Mouse (Mus musculus): ENCODE measurements around the gene Evi5l. TPM values are rescaled to one million over a fixed set of nuclear protein-coding genes. Genes with fewer than 3 reads are reported as not detected.

Evi5l gene
- 6.6 and 8.3 TPM in 2 replicates for polyA plus RNA-seq (2015; fragmentation: Nextera tagmentation; extraction: Ambion mirVana)

DNA sequence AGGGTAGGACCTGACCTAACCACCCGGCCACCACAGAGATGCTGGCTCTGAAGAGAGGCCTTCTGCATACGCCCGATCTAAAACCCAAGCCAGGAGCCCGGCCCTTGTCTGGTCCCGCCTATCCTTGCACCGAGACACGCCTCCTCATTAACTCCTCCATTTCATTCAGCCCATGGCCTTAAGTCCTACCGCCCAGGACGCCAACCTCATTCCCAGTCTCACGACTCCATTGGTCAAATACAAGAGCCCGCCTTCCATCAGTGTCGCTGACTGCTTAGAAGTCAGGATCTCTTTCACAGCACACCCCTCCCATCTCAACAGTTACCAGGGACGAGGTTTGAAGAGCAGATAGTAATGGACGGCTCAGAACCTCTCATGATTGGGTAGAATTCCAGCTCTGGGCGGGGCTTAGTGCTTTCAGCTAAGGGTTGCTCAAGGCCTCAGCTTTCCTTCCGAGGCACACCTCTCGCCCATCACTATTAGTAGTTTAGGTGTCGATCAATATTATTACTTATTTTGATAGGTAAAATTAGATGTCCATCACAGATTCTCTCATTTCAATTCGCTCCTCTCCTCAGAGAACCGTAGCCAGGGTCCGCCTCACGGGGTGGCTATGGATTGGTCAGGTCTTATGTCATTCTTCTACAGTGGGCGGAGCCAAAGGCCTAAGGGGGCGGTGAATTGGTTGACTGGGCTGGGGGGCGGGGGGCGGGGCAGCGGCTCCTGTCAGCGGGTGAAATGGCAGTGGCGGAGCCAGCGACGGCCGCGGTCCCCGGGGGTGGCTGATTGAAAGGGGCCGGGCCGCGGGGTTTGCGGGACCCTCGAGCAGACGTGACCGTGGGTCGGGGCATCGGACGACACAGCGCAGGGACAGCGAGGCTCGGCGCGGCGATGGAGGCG is at the start of gene Evi5l:
Evi5l (plus strand) TSS at position 716 of the 900 bp plus-strand sequence.
- peak; percentile 99 for ATAC-seq
- TF ChIP-seq CTCF (IDR thresholded peaks at IDR 0.05; ENCODE audit: low read depth): no peak
- H3K27me3 ChIP-seq (replicated peaks; ENCODE audit: control insufficient read depth, insufficient read depth, low read length): no peaks in the 10 kb centered on the region
- peak within 1 kb of the TSS; percentile 82 for H3K4me3 ChIP-seq (ENCODE audit: low read depth, low read length)
- under 1% methylated on average over 51 of the region's 51 CpGs for WGBS
- peak within 1 kb of the TSS; percentile 89 for H3K4me2 ChIP-seq (replicated peaks; ENCODE audit: low read depth)
- H3K9ac ChIP-seq (ENCODE audit: low read depth, low read length): peak within 1 kb of the TSS; percentile 69
- H3K27ac ChIP-seq (ENCODE audit: low read depth, low read length): no peak within 1 kb of the TSS
- H3K9me3 ChIP-seq (ENCODE audit: control insufficient read depth): no peaks in the 10 kb centered on the region
- H3K36me3 ChIP-seq (ENCODE audit: control insufficient read depth, insufficient read depth): no peaks in the 10 kb centered on the region
- no peaks in the 10 kb centered on the region for H3K4me1 ChIP-seq (replicated peaks; ENCODE audit: control insufficient read depth, insufficient read depth, low read length)

DNA sequence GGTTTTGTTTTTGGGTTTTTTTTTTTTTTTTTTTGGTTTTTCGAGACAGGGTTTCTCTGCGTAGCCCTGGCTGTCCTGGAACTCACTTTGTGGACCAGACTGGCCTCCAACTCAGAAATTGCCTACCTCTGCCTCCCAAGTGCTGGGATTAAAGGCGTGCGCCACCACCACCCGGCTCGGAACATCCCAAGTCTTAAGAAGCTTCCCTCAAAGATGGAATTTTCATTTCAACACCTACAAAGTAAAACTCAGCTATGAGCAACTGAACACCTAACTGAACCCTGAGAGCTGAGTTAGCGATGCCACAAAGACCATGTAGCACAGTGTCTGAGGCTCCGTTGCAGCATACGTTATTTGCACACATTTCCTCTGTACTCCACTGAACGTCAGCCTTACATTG is 32.6 kb upstream of the Evi5l start, which contains the start of gene Cd209g:
Cd209g (plus strand) TSS at position 301 of the 400 bp plus-strand sequence.
- no peaks in the 10 kb centered on the region; the same call in 1 of the 2 replicates for H3K27me3 ChIP-seq (replicated peaks; ENCODE audit: control insufficient read depth, insufficient read depth, low read length)
- no peak within 1 kb of the TSS for H3K4me3 ChIP-seq (ENCODE audit: low read depth, low read length)
- no peaks in the 10 kb centered on the region for H3K4me1 ChIP-seq (replicated peaks; ENCODE audit: control insufficient read depth, insufficient read depth, low read length)
- no peaks in the 10 kb centered on the region for H3K9me3 ChIP-seq (ENCODE audit: control insufficient read depth)
- H3K36me3 ChIP-seq (ENCODE audit: control insufficient read depth, insufficient read depth): no peaks in the 10 kb centered on the region
- ATAC-seq: no peak
- no peak within 1 kb of the TSS for H3K27ac ChIP-seq (ENCODE audit: low read depth, low read length)
- TF ChIP-seq CTCF (IDR thresholded peaks at IDR 0.05; ENCODE audit: low read depth): no peak
- H3K9ac ChIP-seq (ENCODE audit: low read depth, low read length): no peak within 1 kb of the TSS
- 90% methylated on average over 10 of the region's 10 CpGs for WGBS
- H3K4me2 ChIP-seq (replicated peaks; ENCODE audit: low read depth): no peak within 1 kb of the TSS

DNA sequence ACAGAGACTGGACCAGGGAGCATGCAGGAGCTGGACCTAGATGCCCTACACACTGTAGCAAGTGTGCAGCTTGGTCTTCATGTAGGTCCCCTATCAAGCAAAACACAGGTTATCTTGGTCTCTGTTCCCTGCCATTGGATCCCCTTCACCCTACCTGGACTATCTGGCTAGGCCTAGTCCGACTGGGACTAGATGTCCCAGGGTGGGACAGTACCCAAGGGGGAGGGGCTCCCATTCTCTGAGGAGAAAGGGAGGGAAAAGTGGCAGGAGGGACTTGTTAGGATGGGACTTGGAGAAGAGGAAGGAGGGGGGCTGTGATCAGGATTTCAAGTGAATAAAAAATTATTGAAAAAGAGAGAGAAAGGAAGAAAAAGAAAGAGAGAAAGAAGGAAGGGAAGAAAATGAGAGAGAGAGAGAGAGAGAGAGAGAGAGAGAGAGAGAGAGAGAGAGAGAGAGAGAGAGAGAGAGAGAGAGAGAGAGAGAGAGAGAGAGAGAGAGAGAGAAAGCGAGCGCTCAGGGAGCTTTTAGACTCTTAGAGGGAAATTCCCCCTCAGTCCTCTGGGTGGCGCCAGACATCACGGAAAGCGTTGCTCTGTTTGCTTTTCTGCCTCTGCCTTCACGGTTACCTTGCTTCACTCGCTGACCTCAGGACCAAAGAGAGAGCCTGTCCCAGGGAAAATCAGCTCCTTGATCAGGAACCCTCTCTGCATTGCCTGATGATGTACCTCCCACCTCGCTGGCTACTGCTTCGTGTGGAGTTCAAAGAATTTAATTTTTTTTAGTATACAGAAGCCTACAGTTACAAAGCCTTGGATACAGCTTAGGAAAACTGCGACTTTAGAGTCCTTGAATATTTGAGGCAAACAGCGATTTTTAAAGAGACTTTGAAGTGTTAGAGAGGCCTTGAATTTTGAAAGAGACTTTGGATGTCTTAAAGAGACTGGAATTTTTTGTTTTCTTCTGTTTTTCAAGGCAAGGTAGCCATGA is 26.4 kb upstream of the Evi5l start:
- 13% methylated on average over 12 of the region's 12 CpGs for WGBS
- no peak overlapping the region for H3K4me2 ChIP-seq (replicated peaks; ENCODE audit: low read depth)
- no peaks in the 10 kb centered on the region for H3K9me3 ChIP-seq (ENCODE audit: control insufficient read depth)
- H3K9ac ChIP-seq (ENCODE audit: low read depth, low read length): no peak overlapping the region
- no peak overlapping the region for H3K27ac ChIP-seq (ENCODE audit: low read depth, low read length)
- peak; percentile 88 for TF ChIP-seq CTCF (IDR thresholded peaks at IDR 0.05; ENCODE audit: low read depth)
- no peaks in the 10 kb centered on the region for H3K4me1 ChIP-seq (replicated peaks; ENCODE audit: control insufficient read depth, insufficient read depth, low read length)
- H3K4me3 ChIP-seq (ENCODE audit: low read depth, low read length): no peak overlapping the region
- ATAC-seq: peak; percentile 56; the same call in 1 of the 2 replicates
- H3K36me3 ChIP-seq (ENCODE audit: control insufficient read depth, insufficient read depth): no peaks in the 10 kb centered on the region
- H3K27me3 ChIP-seq (replicated peaks; ENCODE audit: control insufficient read depth, insufficient read depth, low read length): no peaks in the 10 kb centered on the region; the same call in 1 of the 2 replicates

DNA sequence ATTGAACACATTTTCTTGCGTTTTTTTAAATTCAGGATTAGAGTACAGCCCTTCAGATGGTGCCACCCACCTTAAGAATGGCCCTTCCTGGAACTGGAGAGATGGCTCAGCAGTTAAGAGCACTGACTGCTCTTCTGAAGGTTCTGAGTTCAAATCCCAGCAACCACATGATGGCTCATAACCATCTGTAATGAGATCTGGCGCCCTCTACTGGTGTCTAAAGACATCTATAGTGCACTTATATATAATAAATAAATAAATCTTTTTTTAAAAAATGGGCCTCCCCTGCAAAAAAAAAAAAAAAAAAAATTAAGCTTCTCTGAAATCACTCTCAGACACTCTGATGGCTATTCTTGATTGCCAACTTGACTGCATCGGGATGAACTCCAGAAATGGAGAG is 24.6 kb upstream of the Evi5l start:
- no peaks in the 10 kb centered on the region for H3K36me3 ChIP-seq (ENCODE audit: control insufficient read depth, insufficient read depth)
- no peak overlapping the region for H3K4me2 ChIP-seq (replicated peaks; ENCODE audit: low read depth)
- ATAC-seq: no peak
- no peaks in the 10 kb centered on the region for H3K4me1 ChIP-seq (replicated peaks; ENCODE audit: control insufficient read depth, insufficient read depth, low read length)
- no peaks in the 10 kb centered on the region for H3K9me3 ChIP-seq (ENCODE audit: control insufficient read depth)
- 61% methylated on average over 3 of the region's 3 CpGs for WGBS
- H3K9ac ChIP-seq (ENCODE audit: low read depth, low read length): no peak overlapping the region
- no peak overlapping the region for H3K27ac ChIP-seq (ENCODE audit: low read depth, low read length)
- TF ChIP-seq CTCF (IDR thresholded peaks at IDR 0.05; ENCODE audit: low read depth): peak; percentile 40
- H3K4me3 ChIP-seq (ENCODE audit: low read depth, low read length): no peak overlapping the region
- H3K27me3 ChIP-seq (replicated peaks; ENCODE audit: control insufficient read depth, insufficient read depth, low read length): no peaks in the 10 kb centered on the region; the same call in 1 of the 2 replicates

DNA sequence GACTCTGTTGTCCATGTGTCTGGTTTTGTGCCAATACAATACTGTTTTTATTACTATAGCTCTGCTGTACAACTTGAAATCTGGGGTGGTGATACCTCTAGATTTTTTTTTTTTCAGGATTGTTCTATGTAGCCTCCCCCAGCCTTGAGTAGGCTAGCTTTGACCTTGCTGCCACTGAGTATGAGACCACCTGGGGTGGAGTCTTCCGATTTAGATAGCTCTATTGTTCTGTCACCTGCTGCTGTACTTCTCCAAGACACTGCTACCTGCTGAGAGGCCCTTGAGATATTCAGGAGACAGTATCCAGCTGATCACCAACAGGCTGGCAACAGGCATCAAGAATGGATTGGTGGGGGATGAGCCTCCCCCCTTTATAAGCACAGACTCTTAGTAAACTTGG is 19.1 kb upstream of the Evi5l start:
- Histone ChIP-seq H3K4me3 (ENCODE audit: low read depth, low read length) (no peak overlapping the region), H3K27me3 (replicated peaks; ENCODE audit: control insufficient read depth, insufficient read depth, low read length) (peaks cover 5% of the 10 kb centered on the region; the same call in 1 of the 2 replicates), H3K4me1 (replicated peaks; ENCODE audit: control insufficient read depth, insufficient read depth, low read length) (no peaks in the 10 kb centered on the region), H3K36me3 (ENCODE audit: control insufficient read depth, insufficient read depth) (no peaks in the 10 kb centered on the region), H3K9me3 (ENCODE audit: control insufficient read depth) (peaks cover 10% of the 10 kb centered on the region; the same call in 1 of the 2 replicates), H3K4me2 (replicated peaks; ENCODE audit: low read depth) (no peak overlapping the region), H3K27ac (ENCODE audit: low read depth, low read length) (no peak overlapping the region), H3K9ac (ENCODE audit: low read depth, low read length) (no peak overlapping the region)
- no peak for ATAC-seq
- 63% methylated on average over 1 of the region's 1 CpGs for WGBS
- no peak for TF ChIP-seq CTCF (IDR thresholded peaks at IDR 0.05; ENCODE audit: low read depth)

Data from intestine, postnatal 0 days (tissue).